Mouse (Mus musculus) adrenal gland, postnatal 10 days (tissue): ENCODE results near the gene Rapgef3. TPM values are rescaled to one million over a fixed set of nuclear protein-coding genes. Genes with fewer than 3 reads are reported as not detected.

ENCODE experiments used
- DNase-seq: peaks from one replicate; pipeline ENCODE4 v3.0.0; 2021; ENCODE audit warnings: mixed read lengths
- total RNA-seq, 2 experiments: library from RNA; stranded (reverse); gene quantifications; 2 replicates each; pipeline ENCODE4 v1.2.3; 2021

Gene Rapgef3
- total RNA-seq, 2 experiments from 2014 or later = 22.1 to 24.2 TPM

DNA sequence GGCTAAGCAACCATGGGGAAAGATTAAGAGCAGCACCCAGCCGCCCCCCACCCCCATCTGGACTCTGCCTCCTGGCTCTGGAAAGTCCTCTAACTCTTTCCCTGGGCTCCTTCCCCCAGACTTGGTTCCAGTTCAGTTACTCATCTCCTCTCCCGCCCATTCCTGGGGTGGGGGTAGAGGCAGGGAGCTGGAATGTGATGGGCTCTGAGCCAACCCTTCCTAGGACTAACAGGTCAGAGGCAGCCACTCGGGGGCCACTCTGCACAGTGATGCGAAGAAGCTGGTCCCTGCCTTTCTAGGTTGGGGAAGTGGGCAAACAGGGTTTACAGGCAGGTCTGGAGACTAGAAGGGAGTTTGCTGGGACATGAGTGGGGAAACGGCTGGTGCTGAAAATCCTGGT is 5.3 kb upstream of the Rapgef3 start:
- DNase-seq = peak; percentile 77

GRCm38 (mm10) chr15:97770280-97770679 is 2.5 kb upstream of the Rapgef3 start:
- no peak for DNase-seq

- DNase-seq = peak; percentile 57
Observed at GRCm38 (mm10) chr15:97768192-97768591, 420 bp upstream of the Rapgef3 start.

- DNase-seq = no peak
Observed at GRCm38 (mm10) chr15:97766594-97767279, 1.0 kb downstream of the Rapgef3 start.

- DNase-seq = no peak
Observed at GRCm38 (mm10) chr15:97766194-97766593, 1.6 kb downstream of the Rapgef3 start.

- DNase-seq = no peak
Observed at GRCm38 (mm10) chr15:97765090-97765794, 2.5 kb downstream of the Rapgef3 start.

- DNase-seq = no peak
Observed at GRCm38 (mm10) chr15:97764532-97764931, 3.2 kb downstream of the Rapgef3 start.

DNA sequence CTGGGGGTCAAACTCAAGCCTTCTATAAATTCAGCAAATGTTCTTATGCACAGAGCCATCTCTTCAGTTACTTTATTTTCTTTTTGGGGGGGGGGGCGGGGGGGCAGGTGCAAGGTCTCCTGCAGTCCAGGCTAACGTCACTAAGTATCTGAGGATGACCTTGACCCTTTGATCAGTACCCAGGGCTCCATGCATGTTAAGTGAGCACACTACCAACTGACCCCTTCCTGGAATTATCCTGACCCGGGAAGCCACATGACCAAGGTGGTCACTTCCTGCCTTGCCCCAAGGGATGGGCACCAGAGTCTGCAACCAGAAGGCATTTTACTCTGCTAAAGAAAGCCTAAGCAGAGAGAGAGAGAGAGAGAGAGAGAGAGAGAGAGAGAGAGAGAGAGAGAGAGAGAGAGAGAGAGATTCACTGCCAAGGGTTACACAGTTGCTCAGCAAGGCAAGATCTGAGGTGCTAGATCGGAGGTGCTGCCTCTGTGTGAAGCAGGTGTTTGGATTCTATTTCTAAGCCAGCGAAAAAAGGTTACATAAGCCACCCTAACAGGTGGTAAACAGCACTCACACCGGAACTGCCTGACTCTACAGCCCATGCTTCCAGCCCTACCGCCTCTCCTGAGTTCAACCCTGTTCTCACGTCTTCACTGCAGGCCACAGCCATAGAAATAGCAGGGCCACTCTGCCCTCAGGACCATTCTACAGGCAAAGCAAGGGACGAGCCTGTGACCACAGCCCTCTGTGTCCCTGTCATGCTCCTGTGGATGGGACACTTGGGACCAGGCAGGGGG is 4.3 kb downstream of the Rapgef3 start:
- no peak for DNase-seq

- peak; percentile 57 for DNase-seq
Observed at GRCm38 (mm10) chr15:97762733-97763132, 5.0 kb downstream of the Rapgef3 start.

GRCm38 (mm10) chr15:97761438-97761837 is 6.3 kb downstream of the Rapgef3 start:
- DNase-seq = no peak

GRCm38 (mm10) chr15:97760952-97761351 is 6.8 kb downstream of the Rapgef3 start:
- DNase-seq = no peak

DNA sequence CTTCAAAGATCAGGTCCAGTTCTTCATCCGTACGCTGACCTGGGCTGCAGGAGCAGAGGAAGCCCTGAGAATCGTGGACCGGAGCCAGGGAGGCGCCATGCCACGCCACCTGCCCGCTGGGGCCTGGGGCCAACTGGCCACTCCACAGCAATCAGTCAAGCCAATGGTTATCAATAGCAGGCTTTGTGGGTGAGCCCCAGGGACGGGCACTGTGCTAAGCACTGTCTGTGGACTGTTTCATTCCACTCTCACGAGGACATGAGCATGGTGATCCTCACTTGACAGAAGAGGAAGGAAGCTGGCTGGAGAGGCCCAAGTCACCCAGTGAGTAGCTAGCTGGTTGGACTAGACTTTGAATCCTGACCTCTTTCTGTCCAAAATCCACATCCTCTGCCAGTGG is 7.8 kb downstream of the Rapgef3 start:
- no peak for DNase-seq

GRCm38 (mm10) chr15:97755361-97755760 is 12.4 kb downstream of the Rapgef3 start:
- no peak for DNase-seq

DNA sequence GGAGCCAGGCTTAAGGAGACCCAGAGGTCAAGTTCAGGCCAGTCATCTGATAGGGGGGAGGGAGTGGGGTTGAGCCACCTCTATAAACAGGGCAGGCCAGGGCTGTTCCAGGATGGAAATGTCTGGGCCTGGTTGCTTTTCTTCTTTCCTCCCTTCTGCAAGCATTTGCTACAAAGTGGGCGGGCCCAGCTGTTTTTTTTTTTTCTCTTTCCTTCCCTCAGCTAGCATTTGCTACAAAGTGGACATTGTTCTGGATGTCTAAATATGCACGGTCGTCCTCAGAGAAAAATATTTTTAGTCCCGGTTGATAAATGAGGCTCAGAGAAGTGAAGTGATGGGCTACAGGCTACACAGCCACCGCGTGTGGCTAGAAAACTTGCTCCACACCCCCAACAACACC is 13.3 kb downstream of the Rapgef3 start:
- no peak for DNase-seq

DNA sequence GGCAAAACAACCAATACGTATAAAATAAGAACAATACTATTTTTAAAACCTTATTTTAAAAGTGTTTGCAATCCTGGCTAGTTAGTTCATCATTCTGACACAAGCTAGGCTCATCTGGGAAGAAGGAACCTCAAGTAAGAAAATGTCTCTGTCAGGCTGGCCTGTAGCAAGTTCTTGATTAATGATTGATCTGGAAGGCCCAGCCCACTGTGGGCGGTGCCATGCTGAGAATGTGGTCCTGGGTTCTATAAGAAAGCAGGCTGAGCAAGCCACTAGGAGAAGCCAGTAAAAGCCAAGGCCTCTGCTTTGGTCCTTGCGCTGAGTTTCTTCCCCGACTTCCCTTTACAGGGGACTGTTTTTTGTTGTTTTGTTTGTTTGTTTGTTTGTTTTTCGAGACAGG is 15.3 kb downstream of the Rapgef3 start:
- no peak for DNase-seq

DNA sequence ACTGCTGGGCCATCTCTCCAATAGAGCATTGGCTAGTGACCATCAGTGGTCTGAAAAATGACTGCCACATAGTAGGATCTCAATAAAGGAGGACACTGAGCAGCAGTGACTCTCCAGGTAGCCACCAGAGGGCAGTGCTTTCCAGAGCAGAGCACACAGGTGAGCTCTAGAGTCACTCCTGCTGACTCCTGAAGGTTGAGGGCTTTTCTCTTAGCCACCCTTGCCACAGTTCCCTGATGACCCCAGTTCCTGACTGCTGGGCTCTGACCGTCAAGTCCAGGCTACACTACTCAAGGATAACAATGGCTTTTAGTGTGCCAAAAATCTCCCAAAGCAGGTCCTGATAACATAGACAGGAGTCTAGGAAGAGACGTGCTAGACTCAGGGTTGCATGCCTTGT is 16.1 kb downstream of the Rapgef3 start:
- no peak for DNase-seq

- peak; percentile 85 for DNase-seq
Observed at GRCm38 (mm10) chr15:97750697-97751096, 17.1 kb downstream of the Rapgef3 start.

DNA sequence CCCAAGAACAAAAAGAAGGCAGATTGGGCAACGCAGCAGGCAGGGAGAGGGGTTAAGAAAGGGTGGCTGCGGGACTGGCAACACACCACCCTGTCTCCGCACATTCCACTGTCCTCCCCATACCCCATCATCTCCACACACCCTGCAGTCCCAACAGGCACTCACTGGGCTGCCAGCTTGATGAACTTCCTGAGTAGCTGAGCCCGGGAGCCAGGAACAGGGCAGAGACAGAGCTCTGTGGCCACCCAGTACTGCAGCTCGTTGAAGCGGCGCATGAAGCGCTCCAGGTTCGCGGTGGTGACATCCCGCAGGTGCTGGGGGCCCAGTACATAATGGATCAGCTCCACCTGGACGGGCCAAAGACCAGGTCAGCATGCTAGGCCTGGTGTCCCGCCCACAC is 17.9 kb downstream of the Rapgef3 start:
- DNase-seq = no peak

- DNase-seq = no peak
Observed at GRCm38 (mm10) chr15:97749397-97749796, 18.4 kb downstream of the Rapgef3 start.

DNA sequence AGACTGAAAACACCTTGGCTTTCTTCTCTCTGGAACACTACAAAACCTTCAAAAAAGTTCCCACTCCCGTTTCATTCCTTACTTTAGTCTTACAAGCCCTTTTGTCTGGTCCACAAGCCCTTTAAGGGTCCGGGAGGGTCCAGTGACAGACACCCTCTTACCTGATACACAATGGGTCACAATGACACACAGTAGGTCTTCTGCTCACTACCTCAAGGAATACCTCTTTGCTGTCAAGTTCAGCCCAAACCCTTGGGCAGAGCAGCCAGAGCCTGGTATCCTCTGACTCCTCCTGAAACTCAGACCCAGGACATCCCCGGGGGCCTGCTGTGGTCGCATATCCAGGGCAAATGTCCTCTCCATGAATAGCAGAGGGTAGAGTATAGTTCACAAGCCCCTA is 18.8 kb downstream of the Rapgef3 start:
- no peak for DNase-seq

GRCm38 (mm10) chr15:97748309-97748708 is 19.5 kb downstream of the Rapgef3 start:
- DNase-seq = no peak

DNA sequence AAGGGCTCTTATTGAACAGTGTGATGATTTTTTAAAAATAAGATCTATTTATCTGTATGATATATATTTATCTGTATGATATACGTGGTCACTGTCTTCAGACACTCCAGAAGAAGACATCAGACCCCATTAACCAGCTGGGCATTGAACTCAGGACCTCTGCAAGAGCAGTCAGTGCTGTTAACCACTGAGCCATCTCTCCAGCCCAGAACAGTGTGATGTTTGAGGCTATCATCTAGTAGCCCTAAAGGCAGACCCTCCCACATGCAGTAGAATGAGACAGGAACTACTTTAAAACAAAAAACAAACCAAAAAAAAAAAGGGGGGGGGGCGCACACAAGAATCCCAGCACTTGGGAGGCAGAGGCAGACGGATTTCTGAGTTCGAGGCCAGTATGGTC is 20.3 kb downstream of the Rapgef3 start:
- no peak for DNase-seq

GRCm38 (mm10) chr15:97746748-97747147 is 21.0 kb downstream of the Rapgef3 start:
- no peak for DNase-seq
